Mouse (Mus musculus): Measurements from ENCODE around the gene Gm3667.
"Not testable (repeated sequence)": the region's sequence is repeated elsewhere in the genome, so short reads cannot be mapped to it uniquely, and the experiment has no call there.

Gene Gm3667

DNA sequence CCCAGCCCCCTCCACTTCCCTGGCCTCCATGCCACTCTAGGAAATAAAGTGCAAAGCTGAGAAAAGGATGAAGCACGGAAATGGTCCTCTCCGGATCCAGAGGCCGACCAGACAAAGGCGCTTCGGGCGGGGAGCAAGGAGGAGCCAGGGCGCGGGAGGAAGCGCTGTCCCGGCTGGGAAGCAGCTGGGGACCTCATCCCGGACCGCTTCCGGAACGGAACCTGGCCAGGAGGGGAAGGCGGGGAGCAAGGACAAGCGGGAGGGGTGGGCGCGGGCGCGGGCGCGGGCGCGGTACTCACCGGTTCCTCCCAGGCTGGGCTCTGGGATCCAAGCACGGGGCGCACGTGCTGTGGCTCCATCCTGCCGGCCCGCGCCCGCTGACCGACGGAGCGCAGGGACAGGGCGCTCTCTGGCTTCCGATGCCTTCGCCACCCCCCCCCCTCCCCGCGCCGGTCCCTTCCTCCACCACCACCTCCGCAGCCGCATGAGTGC, at the start of gene Gm3667:
Gene Gm3667 (minus strand): TSS at position 442 of the 492 bp plus-strand sequence.
- not testable (repeated sequence) for DNase-seq (ENCODE audit: low spot score)

DNA sequence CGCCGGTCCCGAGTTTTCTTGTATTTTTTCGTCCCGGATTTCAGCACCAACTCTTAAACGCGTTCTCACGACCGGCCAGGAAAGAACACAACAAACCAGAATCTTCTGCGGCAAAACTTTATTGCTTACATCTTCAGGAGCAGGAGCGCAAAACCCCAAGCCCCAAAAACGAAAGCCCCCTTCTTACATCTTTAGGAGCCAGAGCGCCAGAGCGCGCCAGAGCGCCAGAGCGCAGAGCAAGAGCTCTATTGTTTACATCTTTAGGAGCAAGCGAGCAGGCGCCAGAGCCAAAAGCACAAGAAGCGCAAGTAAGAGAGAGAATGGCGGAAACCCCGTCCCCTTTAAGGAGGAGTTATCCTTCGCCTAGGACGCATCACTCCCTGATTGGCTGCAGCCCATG, 10.1 kb upstream of the Gm3667 start:
- DNase-seq (ENCODE audit: low spot score), result not testable (repeated sequence)

DNA sequence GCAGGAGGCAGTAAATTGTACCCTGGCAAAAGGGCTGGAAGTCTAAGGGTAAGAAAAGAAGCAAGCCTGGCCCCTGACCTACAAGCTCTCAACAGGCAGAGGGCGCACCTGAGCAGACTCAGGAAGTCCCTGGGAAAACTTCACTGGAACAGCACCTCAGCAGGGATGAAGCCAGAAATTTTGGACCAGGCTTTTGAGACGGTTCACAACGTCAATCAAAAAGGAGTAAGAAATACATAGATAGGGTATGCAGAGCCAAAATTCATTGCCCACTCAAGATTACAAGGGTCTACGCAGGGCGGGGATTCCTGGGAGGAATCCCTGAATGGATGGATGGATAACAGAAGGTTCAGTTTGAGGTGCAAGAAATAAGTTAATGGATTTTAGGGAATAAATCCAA, 951 bp downstream of the Gm3667 start:
- DNase-seq (ENCODE audit: low spot score), result not testable (repeated sequence)

- not testable (repeated sequence) for DNase-seq (ENCODE audit: low spot score)
These were observed 49.6 kb downstream of the Gm3667 start, which contains the start of gene Gm3642 for GRCm38 (mm10) chr14:6840211-6840610. Gene Gm3642 (minus strand): TSS chr14:6840311.

DNA sequence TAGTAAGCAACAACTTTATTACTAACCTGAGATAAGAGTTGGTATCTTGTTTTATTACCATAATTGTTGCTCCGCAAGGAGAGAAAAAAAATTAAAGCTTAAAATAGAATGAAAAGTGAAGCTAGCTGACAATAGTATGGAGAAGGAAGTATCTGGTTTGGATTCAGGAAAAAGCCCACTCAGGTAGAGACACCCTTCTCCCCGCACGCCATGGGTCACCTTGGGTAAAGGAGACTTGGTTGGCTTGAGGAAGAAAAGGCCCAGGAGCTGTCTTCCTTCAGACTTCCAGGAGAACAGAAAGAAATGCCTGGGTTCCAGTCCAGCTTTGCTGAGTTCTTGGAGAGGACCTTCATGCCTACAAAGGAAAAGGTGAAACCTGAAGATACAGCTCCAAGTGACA, 66.5 kb downstream of the Gm3667 start:
- not testable (repeated sequence) for DNase-seq (ENCODE audit: low spot score)

Measured in lung, postnatal 25 days (tissue).